Mouse (Mus musculus) G1E (cell line): ENCODE measurements around the gene Dlst. TPM values are rescaled to one million over a fixed set of nuclear protein-coding genes. Genes with fewer than 3 reads are reported as not detected.

Experiments
- ATAC-seq: 2 replicates; pipeline ENCODE4 v1.8.0; 2016; ENCODE audit warnings: mild to moderate bottlenecking; ENCODE audit not compliant: insufficient number of reproducible peaks, poor library complexity, low FRiP score, severe bottlenecking; ENCODE audit errors: extremely low read depth
- DNase-seq: peaks from one replicate; pipeline ENCODE4 v3.0.0; 2012; ENCODE audit warnings: low spot score
- H3K27me3 ChIP-seq: 2 replicates; pipeline ENCODE4 v1.6.1; 2012; ENCODE audit warnings: mild to moderate bottlenecking, low read length, inconsistent platforms; ENCODE audit not compliant: insufficient read depth
- H3K36me3 ChIP-seq: replicated peaks from 2 replicates; pipeline ENCODE3; 2012; ENCODE audit warnings: mild to moderate bottlenecking, inconsistent platforms
- H3K4me1 ChIP-seq: 2 replicates; pipeline ENCODE4 v1.6.1; 2012; ENCODE audit warnings: low read depth, low read length, inconsistent platforms, mixed read lengths; ENCODE audit not compliant: insufficient read depth
- H3K4me3 ChIP-seq: 2 replicates; pipeline ENCODE4 v1.5.1; 2012; ENCODE audit warnings: low read depth, mild to moderate bottlenecking, inconsistent platforms, low read length, moderate library complexity, mixed read lengths
- H3K9me3 ChIP-seq: replicated peaks from 2 replicates; pipeline ENCODE4 v1.6.1; 2012; ENCODE audit warnings: inconsistent platforms
- CTCF ChIP-seq: IDR thresholded peaks from 2 replicates; pipeline ENCODE4 v1.5.1; 2012; ENCODE audit warnings: low read depth, low read length, inconsistent platforms, mixed read lengths
- GATA1 ChIP-seq: IDR thresholded peaks from 2 replicates; pipeline ENCODE4 v1.6.1; 2012; ENCODE audit warnings: borderline replicate concordance, low read length, inconsistent platforms, mixed read lengths
- GATA2 ChIP-seq: IDR thresholded peaks from 2 replicates; pipeline ENCODE4 v1.6.1; 2012; ENCODE audit warnings: low read depth, low read length, inconsistent platforms, borderline replicate concordance
- POLR2AphosphoS5 ChIP-seq: IDR thresholded peaks from 2 replicates; pipeline ENCODE4 v1.6.1; 2012; ENCODE audit warnings: low read depth, low read length, inconsistent platforms; ENCODE audit not compliant: insufficient replicate concordance
- TAL1 ChIP-seq: conservative IDR thresholded peaks from 2 replicates; pipeline ENCODE4 v1.6.1; 2012; ENCODE audit warnings: low read depth, low read length, inconsistent platforms, mixed read lengths
- polyA plus RNA-seq: library from polyadenylated mRNA; stranded (reverse); fragments of >175 nt; gene quantifications from 2 replicates; pipeline ENCODE4 v1.2.3, GENCODE M21; 2012
- total RNA-seq, 2 experiments: library from RNA; stranded (forward) in 1 of 2; stranded (reverse) in 1 of 2; fragments of 200-1000 nt in 1 of 2; fragments of >200 nt in 1 of 2; fragmentation: Nextera tagmentation in 1 of 2; gene quantifications; 2 replicates each; pipeline ENCODE4 v1.2.3; 2014 to 2017

Gene Dlst
- total and polyA plus RNA-seq, 3 experiments = 213 to 728 (median 221) TPM

- peaks cover 57% of the 10 kb centered on the region for H3K27me3 ChIP-seq
- DNase-seq (no peak), ATAC-seq (no peak)
- H3K4me3 ChIP-seq = no peak overlapping the region
- H3K4me1 ChIP-seq = peaks cover 7% of the 10 kb centered on the region
- TF ChIP-seq POLR2AphosphoS5 (no peak), CTCF (no peak), TAL1 (no peak), GATA2 (no peak), GATA1 (no peak)
- H3K9me3 ChIP-seq = no peaks in the 10 kb centered on the region
- H3K36me3 ChIP-seq = no peaks in the 10 kb centered on the region
Observed at GRCm38 (mm10) chr12:85153011-85153410, 42.4 kb downstream of the Dlst start.

GRCm38 (mm10) chr12:85156324-85156723 is 45.7 kb downstream of the Dlst start:
- DNase-seq (no peak), ATAC-seq (no peak)
- no peaks in the 10 kb centered on the region; the same call in 1 of the 2 replicates for H3K4me1 ChIP-seq
- peaks cover 47% of the 10 kb centered on the region for H3K27me3 ChIP-seq
- no peaks in the 10 kb centered on the region for H3K9me3 ChIP-seq
- H3K36me3 ChIP-seq = no peaks in the 10 kb centered on the region
- no peak overlapping the region for H3K4me3 ChIP-seq
- TF ChIP-seq TAL1 (no peak), CTCF (no peak), GATA2 (no peak), POLR2AphosphoS5 (no peak), GATA1 (no peak)

DNA sequence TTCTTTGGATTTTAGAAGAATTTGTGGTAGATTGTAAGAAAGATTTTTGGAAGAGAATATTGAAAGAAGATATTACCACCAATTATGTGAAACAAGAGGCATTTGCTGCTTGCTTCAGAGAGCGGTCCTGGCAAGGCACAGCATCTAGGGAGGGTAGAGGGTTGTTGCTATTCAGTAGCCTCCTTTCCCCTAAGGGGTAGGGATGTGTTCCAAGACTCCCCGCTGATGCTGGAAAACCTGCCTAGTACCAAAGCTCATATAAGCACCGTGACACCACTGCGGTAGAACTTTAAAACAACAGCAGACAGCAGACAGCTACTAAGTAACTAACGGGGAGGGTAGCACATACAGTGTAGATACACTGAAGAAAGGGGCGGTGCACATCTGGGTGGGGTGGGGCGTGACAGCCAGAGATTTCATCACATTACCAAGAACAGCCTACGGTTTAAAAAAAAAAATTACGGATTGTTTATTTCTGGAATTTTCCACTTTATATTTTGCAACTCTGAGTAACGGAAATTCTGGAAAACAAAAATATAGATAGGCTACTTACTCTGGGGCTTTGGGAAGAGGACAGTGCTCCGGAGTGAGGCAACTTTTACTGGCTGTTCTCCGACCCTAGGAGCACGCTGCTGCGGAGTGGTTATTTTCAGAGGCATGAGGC is 47.3 kb downstream of the Dlst start:
- no peak for DNase-seq
- no peak for ATAC-seq
- peaks cover 43% of the 10 kb centered on the region for H3K27me3 ChIP-seq
- H3K36me3 ChIP-seq = no peaks in the 10 kb centered on the region
- H3K9me3 ChIP-seq = no peaks in the 10 kb centered on the region
- TF ChIP-seq POLR2AphosphoS5 (no peak), GATA2 (no peak), GATA1 (no peak), CTCF (no peak), TAL1 (no peak)
- no peaks in the 10 kb centered on the region; the same call in 1 of the 2 replicates for H3K4me1 ChIP-seq
- no peak overlapping the region for H3K4me3 ChIP-seq

- H3K36me3 ChIP-seq = no peaks in the 10 kb centered on the region
- H3K4me1 ChIP-seq = no peaks in the 10 kb centered on the region; the same call in 1 of the 2 replicates
- H3K9me3 ChIP-seq = no peaks in the 10 kb centered on the region
- ATAC-seq = no peak
- peaks cover 41% of the 10 kb centered on the region for H3K27me3 ChIP-seq
- H3K4me3 ChIP-seq = no peak overlapping the region
- TF ChIP-seq CTCF = no peak
- no peak for TF ChIP-seq POLR2AphosphoS5
- no peak for TF ChIP-seq TAL1
- TF ChIP-seq GATA2 = no peak
- no peak for TF ChIP-seq GATA1
- no peak for DNase-seq
Observed at GRCm38 (mm10) chr12:85158801-85159200, 48.2 kb downstream of the Dlst start.

- Histone ChIP-seq H3K4me1 (no peaks in the 10 kb centered on the region; the same call in 1 of the 2 replicates), H3K27me3 (peaks cover 39% of the 10 kb centered on the region), H3K36me3 (no peaks in the 10 kb centered on the region), H3K9me3 (no peaks in the 10 kb centered on the region), H3K4me3 (no peak overlapping the region)
- TF ChIP-seq TAL1 = no peak
- no peak for TF ChIP-seq GATA1
- no peak for TF ChIP-seq GATA2
- no peak for TF ChIP-seq CTCF
- no peak for TF ChIP-seq POLR2AphosphoS5
- DNase-seq = no peak
- ATAC-seq = no peak
Observed at GRCm38 (mm10) chr12:85159592-85159991, 49.0 kb downstream of the Dlst start.

DNA sequence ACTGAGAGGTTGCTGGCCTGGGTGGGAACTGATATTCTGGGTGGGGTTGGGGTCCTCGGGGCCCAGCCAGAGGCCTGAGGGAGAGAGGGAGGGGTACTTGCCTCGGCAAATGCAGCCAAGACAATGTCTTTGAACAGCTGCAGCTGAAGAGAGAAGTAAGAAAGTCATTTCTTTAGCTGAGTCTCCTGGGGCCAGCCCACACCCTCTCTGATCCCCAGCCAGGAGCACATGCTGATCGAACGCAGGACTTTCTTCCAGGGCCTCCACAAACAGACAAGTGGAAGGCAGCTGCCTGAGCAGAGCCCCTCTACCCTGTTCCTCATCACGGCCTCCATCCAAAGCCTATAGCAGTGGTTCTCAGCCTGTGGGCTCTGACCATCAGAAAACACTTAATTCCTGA is 54.4 kb downstream of the Dlst start:
- DNase-seq = no peak
- no peak for TF ChIP-seq GATA2
- ATAC-seq = no peak
- Histone ChIP-seq H3K4me3 (no peak overlapping the region), H3K36me3 (no peaks in the 10 kb centered on the region), H3K4me1 (peaks cover 6% of the 10 kb centered on the region), H3K27me3 (peaks cover 50% of the 10 kb centered on the region), H3K9me3 (no peaks in the 10 kb centered on the region)
